Mouse (Mus musculus) cerebellum, adult 2 months (tissue): ENCODE measurements around the gene Gm10309. TPM values are rescaled to one million over a fixed set of nuclear protein-coding genes. Genes with fewer than 3 reads are reported as not detected.

ENCODE experiments used
- DNase-seq, 2 experiments: peaks; one replicate each; pipeline ENCODE4 v3.0.0; 2021
- H3K27ac ChIP-seq: fragments of 200-500 bp; 2 replicates; pipeline ENCODE4 v1.5.1; 2012; ENCODE audit warnings: low read length, control low read depth, inconsistent platforms; ENCODE audit not compliant: insufficient read depth
- H3K27me3 ChIP-seq: fragments of 200-500 bp; 2 replicates; pipeline ENCODE4 v1.6.1; 2012; ENCODE audit warnings: inconsistent platforms, mild to moderate bottlenecking, low read length, moderate library complexity; ENCODE audit not compliant: control insufficient read depth, insufficient read depth
- H3K4me1 ChIP-seq: fragments of 200-500 bp; 2 replicates; pipeline ENCODE4 v1.6.1; 2011; ENCODE audit warnings: low read length; ENCODE audit not compliant: control insufficient read depth, insufficient read depth
- H3K4me3 ChIP-seq: fragments of 200-500 bp; replicated peaks from 2 replicates; pipeline ENCODE3; 2011; ENCODE audit warnings: mild to moderate bottlenecking, low read depth, low read length, control low read depth; ENCODE audit not compliant: insufficient read depth
- CTCF ChIP-seq: fragments of 200-500 bp; IDR thresholded peaks from 2 replicates; pipeline ENCODE4 v1.5.1; 2011; ENCODE audit warnings: low read depth, mild to moderate bottlenecking, control low read depth, low read length, moderate library complexity, borderline replicate concordance; ENCODE audit not compliant: insufficient read depth
- POLR2A ChIP-seq: fragments of 200-500 bp; IDR thresholded peaks from 2 replicates; pipeline ENCODE4 v1.6.1; 2011; ENCODE audit warnings: low read length, control low read depth, borderline replicate concordance; ENCODE audit not compliant: insufficient read depth
- WGBS: fragments of 180-500 bp; shearing (Covaris S2); methylation state at CpG from one replicate; pipeline ENCODE4 v1.1.7; 2018; 5-methylcytosine and 5-hydroxymethylcytosine counted together
- polyA plus RNA-seq: library from polyadenylated mRNA; depleted of rRNA; stranded (reverse); fragments of >200 nt; gene quantifications from 2 replicates; pipeline ENCODE4 v1.2.3, GENCODE M21; 2012

The Gm10309 gene
- polyA plus RNA-seq, 1 experiment: not detected

- no peaks in the 10 kb centered on the region for H3K27me3 ChIP-seq
- peaks cover 19% of the 10 kb centered on the region for H3K4me1 ChIP-seq
- no peak overlapping the region for H3K27ac ChIP-seq
- peak in 1 of 2 experiments; percentile 38 for DNase-seq
- TF ChIP-seq POLR2A: no peak
- TF ChIP-seq CTCF: no peak
- 48% methylated on average over 19 of the region's 19 CpGs for WGBS
- no peak overlapping the region for H3K4me3 ChIP-seq
Measured at GRCm38 (mm10) chr17:86507342-86508211, 2.5 kb upstream of the Gm10309 start.

- Histone ChIP-seq H3K27ac (no peak overlapping the region), H3K4me3 (no peak overlapping the region), H3K4me1 (peaks cover 19% of the 10 kb centered on the region), H3K27me3 (no peaks in the 10 kb centered on the region)
- TF ChIP-seq POLR2A (no peak), CTCF (no peak)
- 87% methylated on average over 5 of the region's 5 CpGs for WGBS
- no peak for DNase-seq
Measured at GRCm38 (mm10) chr17:86506881-86507280, 1.8 kb upstream of the Gm10309 start.

- H3K4me3 ChIP-seq: no peak overlapping the region
- TF ChIP-seq POLR2A: no peak
- no peak for TF ChIP-seq CTCF
- H3K27ac ChIP-seq: no peak overlapping the region
- peaks cover 19% of the 10 kb centered on the region for H3K4me1 ChIP-seq
- H3K27me3 ChIP-seq: no peaks in the 10 kb centered on the region
- 98% methylated on average over 9 of the region's 9 CpGs for WGBS
- DNase-seq: no peak
Measured at GRCm38 (mm10) chr17:86503208-86503897, 1.7 kb downstream of the Gm10309 start.

GRCm38 (mm10) chr17:86501393-86501792, 3.6 kb downstream of the Gm10309 start:
- Histone ChIP-seq H3K4me3 (no peak overlapping the region), H3K27ac (no peak overlapping the region), H3K4me1 (peaks cover 8% of the 10 kb centered on the region; the same call in 1 of the 2 replicates), H3K27me3 (no peaks in the 10 kb centered on the region)
- 87% methylated on average over 4 of the region's 4 CpGs for WGBS
- TF ChIP-seq CTCF (no peak), POLR2A (no peak)
- DNase-seq: no peak

- no peak overlapping the region for H3K4me3 ChIP-seq
- TF ChIP-seq CTCF (no peak), POLR2A (no peak)
- WGBS: 73% methylated on average over 15 of the region's 15 CpGs
- H3K27ac ChIP-seq: no peak overlapping the region
- peaks cover under 1% of the 10 kb centered on the region; the same call in 1 of the 2 replicates for H3K4me1 ChIP-seq
- DNase-seq: no peak
- H3K27me3 ChIP-seq: no peaks in the 10 kb centered on the region
Measured at GRCm38 (mm10) chr17:86499359-86500045, 5.5 kb downstream of the Gm10309 start.

GRCm38 (mm10) chr17:86497302-86497701, 7.7 kb downstream of the Gm10309 start:
- no peak overlapping the region for H3K27ac ChIP-seq
- DNase-seq: no peak
- H3K4me1 ChIP-seq: no peaks in the 10 kb centered on the region
- TF ChIP-seq POLR2A (no peak), CTCF (no peak)
- H3K4me3 ChIP-seq: no peak overlapping the region
- WGBS: 91% methylated on average over 4 of the region's 4 CpGs
- H3K27me3 ChIP-seq: no peaks in the 10 kb centered on the region

- Histone ChIP-seq H3K4me1 (no peaks in the 10 kb centered on the region), H3K27me3 (no peaks in the 10 kb centered on the region), H3K4me3 (no peak overlapping the region), H3K27ac (no peak overlapping the region)
- TF ChIP-seq CTCF (peak; percentile 50; the same call in 1 of the 2 replicates), POLR2A (no peak)
- 86% methylated on average over 9 of the region's 9 CpGs for WGBS
- DNase-seq: peak in 1 of 2 experiments; percentile 39
Measured at GRCm38 (mm10) chr17:86496123-86496771, 8.8 kb downstream of the Gm10309 start.
